Mouse (Mus musculus) midbrain, embryonic 11.5 days (tissue): ENCODE results near the gene Stx12. TPM values are rescaled to one million over a fixed set of nuclear protein-coding genes. Genes with fewer than 3 reads are reported as not detected.
A peak's percentile ranks its signal among the peaks of the same experiment; 100 is the strongest.

ENCODE experiments used
- ATAC-seq: fragments of 200-750 bp; cut with Nextera tagmentation; 2 replicates; pipeline ENCODE4 v1.8.0; 2017; ENCODE audit warnings: moderate TSS enrichment, moderate library complexity; ENCODE audit not compliant: low FRiP score
- DNase-seq: peaks from one replicate; pipeline ENCODE4 v3.0.0; 2015; ENCODE audit warnings: low spot score; ENCODE audit errors: missing footprints
- H3K27ac ChIP-seq: fragments of 300-500 bp; sonication (generic); 2 replicates; pipeline ENCODE4 v1.5.1; 2014; ENCODE audit warnings: low read depth, low read length
- H3K27me3 ChIP-seq: fragments of 300-500 bp; sonication (generic); 2 replicates; pipeline ENCODE4 v1.6.1; 2014; ENCODE audit warnings: mild to moderate bottlenecking, low read length, moderate library complexity, mixed read lengths; ENCODE audit not compliant: control insufficient read depth, insufficient read depth
- H3K36me3 ChIP-seq: fragments of 300-500 bp; sonication (generic); 2 replicates; pipeline ENCODE4 v1.6.1; 2014; ENCODE audit warnings: mild to moderate bottlenecking, low read length, moderate library complexity, mixed read lengths; ENCODE audit not compliant: control insufficient read depth, insufficient read depth
- H3K4me1 ChIP-seq: fragments of 300-500 bp; sonication (generic); 2 replicates; pipeline ENCODE4 v1.6.1; 2014; ENCODE audit warnings: low read length; ENCODE audit not compliant: control insufficient read depth, insufficient read depth
- H3K4me2 ChIP-seq: fragments of 300-500 bp; sonication (generic); 2 replicates; pipeline ENCODE4 v1.6.1; 2014; ENCODE audit warnings: mild to moderate bottlenecking, moderate library complexity
- H3K4me3 ChIP-seq: fragments of 300-500 bp; sonication (generic); 2 replicates; pipeline ENCODE4 v1.5.1; 2014; ENCODE audit warnings: low read depth, low read length
- H3K9ac ChIP-seq: fragments of 300-500 bp; sonication (generic); 2 replicates; pipeline ENCODE4 v1.6.1; 2014; ENCODE audit warnings: low read length
- H3K9me3 ChIP-seq: fragments of 300-500 bp; sonication (generic); 2 replicates; pipeline ENCODE4 v1.6.1; 2016; ENCODE audit warnings: low read length; ENCODE audit not compliant: control insufficient read depth
- WGBS: fragments of 180-500 bp; shearing (Covaris S2); extraction: QIAGEN DNeasy Blood & Tissue Kit; methylation state at CpG from one replicate; pipeline ENCODE4 v1.1.7; 2014; 5-methylcytosine and 5-hydroxymethylcytosine counted together
- polyA plus RNA-seq: library from polyadenylated mRNA; unstranded; fragments of >200 nt; fragmentation: Nextera tagmentation; extraction: Ambion mirVana; gene quantifications from 2 replicates; pipeline ENCODE4 v1.2.1, GENCODE M21; 2014

Gene Stx12
- polyA plus RNA-seq, 1 experiment from 2014 or later, result 96.4 TPM

DNA sequence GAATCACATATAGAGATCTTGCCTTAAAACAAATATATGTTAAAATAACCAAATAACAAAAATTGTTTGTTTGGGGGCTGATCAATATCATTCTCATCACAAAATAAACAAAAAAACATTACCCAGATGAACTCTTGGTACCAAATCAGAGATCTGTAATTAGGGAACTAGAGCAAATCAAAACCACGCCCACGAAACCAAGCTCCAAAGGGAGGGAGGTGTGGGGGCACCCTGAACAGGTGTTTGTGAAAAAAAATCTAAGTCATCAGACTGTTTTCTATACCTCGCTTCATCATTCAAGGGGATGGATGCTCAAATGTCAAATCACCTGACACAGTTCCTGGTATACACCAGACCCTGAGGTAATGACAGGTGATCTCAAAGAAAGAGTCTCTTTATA, 42.8 kb downstream of the Stx12 start:
- H3K36me3 ChIP-seq, result peaks cover 13% of the 10 kb centered on the region
- H3K4me3 ChIP-seq, result peak overlapping the region; percentile 92
- peak overlapping the region; percentile 72 for H3K4me2 ChIP-seq
- H3K9me3 ChIP-seq, result no peaks in the 10 kb centered on the region
- no peak for DNase-seq
- H3K27ac ChIP-seq, result no peak overlapping the region
- ATAC-seq, result no peak
- H3K9ac ChIP-seq, result peak overlapping the region; percentile 96
- WGBS, result 86% methylated on average over 3 of the region's 3 CpGs
- peaks cover 7% of the 10 kb centered on the region; the same call in 1 of the 2 replicates for H3K4me1 ChIP-seq
- H3K27me3 ChIP-seq, result no peaks in the 10 kb centered on the region

GRCm38 (mm10) chr4:132823614-132824366, 60.5 kb downstream of the Stx12 start:
- WGBS, result 77% methylated on average over 8 of the region's 8 CpGs
- Histone ChIP-seq H3K36me3 (peaks cover 18% of the 10 kb centered on the region), H3K9ac (no peak overlapping the region), H3K9me3 (peaks cover 4% of the 10 kb centered on the region; the same call in 1 of the 2 replicates), H3K4me2 (no peak overlapping the region), H3K27ac (no peak overlapping the region), H3K4me1 (no peaks in the 10 kb centered on the region), H3K27me3 (no peaks in the 10 kb centered on the region), H3K4me3 (no peak overlapping the region)
- DNase-seq (peak; percentile 92), ATAC-seq (no peak)

DNA sequence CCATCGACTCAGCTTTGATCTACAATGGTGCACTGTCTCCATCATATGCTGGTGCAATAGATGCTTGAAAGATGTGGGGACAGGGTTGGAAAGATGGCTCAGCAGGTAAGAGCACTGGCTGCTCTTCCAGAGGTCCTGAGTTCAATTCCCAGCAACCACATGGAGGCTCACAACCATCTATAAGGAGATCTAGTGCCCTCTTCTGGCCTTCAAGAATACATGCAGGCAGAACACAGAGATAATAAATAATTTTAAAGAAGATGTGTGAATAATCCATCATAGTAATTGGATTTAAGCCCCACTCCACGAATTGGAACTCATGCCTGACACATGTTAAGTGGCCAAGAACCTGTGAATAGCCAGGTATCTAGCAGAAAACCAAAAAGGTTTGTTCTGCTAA, 65.9 kb downstream of the Stx12 start:
- WGBS, result 50% methylated on average over 2 of the region's 2 CpGs
- no peak overlapping the region for H3K4me2 ChIP-seq
- no peak overlapping the region for H3K9ac ChIP-seq
- no peak for ATAC-seq
- no peaks in the 10 kb centered on the region for H3K36me3 ChIP-seq
- no peak for DNase-seq
- H3K27ac ChIP-seq, result no peak overlapping the region
- H3K4me1 ChIP-seq, result no peaks in the 10 kb centered on the region
- H3K4me3 ChIP-seq, result no peak overlapping the region
- peaks cover 4% of the 10 kb centered on the region; the same call in 1 of the 2 replicates for H3K9me3 ChIP-seq
- no peaks in the 10 kb centered on the region for H3K27me3 ChIP-seq

- Histone ChIP-seq H3K27me3 (no peaks in the 10 kb centered on the region), H3K4me1 (no peaks in the 10 kb centered on the region), H3K4me3 (no peak overlapping the region), H3K36me3 (no peaks in the 10 kb centered on the region), H3K9ac (no peak overlapping the region), H3K4me2 (no peak overlapping the region), H3K27ac (no peak overlapping the region), H3K9me3 (peaks cover 4% of the 10 kb centered on the region; the same call in 1 of the 2 replicates)
- 83% methylated on average over 2 of the region's 2 CpGs for WGBS
- no peak for DNase-seq
- ATAC-seq, result no peak
Measured at GRCm38 (mm10) chr4:132816855-132817254, 67.5 kb downstream of the Stx12 start.

DNA sequence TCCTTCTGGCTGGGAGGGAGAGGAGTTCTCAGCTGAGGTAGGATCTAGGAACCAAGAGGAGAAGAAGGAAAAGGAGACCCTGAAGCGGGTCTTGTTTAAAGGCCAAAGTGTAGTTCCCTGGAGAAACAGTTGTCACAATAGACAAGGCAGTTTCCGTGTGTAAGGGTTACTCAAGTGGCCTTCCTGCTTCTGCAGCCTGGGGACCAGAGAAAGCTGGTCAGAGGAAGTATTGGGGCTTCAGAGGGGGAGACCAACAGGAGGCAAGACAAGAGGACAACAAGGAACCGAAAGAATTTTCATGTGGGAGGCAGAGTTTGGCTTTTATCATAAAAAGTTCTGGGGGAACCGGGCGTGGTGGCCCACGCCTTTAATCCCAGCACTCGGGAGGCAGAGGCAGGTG, 67.9 kb downstream of the Stx12 start:
- Histone ChIP-seq H3K27me3 (no peaks in the 10 kb centered on the region), H3K4me3 (no peak overlapping the region), H3K27ac (no peak overlapping the region), H3K36me3 (no peaks in the 10 kb centered on the region), H3K4me2 (no peak overlapping the region), H3K9me3 (peaks cover 4% of the 10 kb centered on the region; the same call in 1 of the 2 replicates), H3K4me1 (no peaks in the 10 kb centered on the region), H3K9ac (no peak overlapping the region)
- no peak for DNase-seq
- no peak for ATAC-seq
- WGBS, result 86% methylated on average over 7 of the region's 7 CpGs

- Histone ChIP-seq H3K36me3 (no peaks in the 10 kb centered on the region), H3K9ac (no peak overlapping the region), H3K4me3 (no peak overlapping the region), H3K27ac (no peak overlapping the region), H3K9me3 (peaks cover 4% of the 10 kb centered on the region; the same call in 1 of the 2 replicates), H3K4me1 (no peaks in the 10 kb centered on the region), H3K27me3 (no peaks in the 10 kb centered on the region), H3K4me2 (no peak overlapping the region)
- DNase-seq (no peak), ATAC-seq (no peak)
- 89% methylated on average over 5 of the region's 5 CpGs for WGBS
Measured at GRCm38 (mm10) chr4:132809621-132810020, 74.7 kb downstream of the Stx12 start.

- ATAC-seq (no peak), DNase-seq (no peak)
- no peak overlapping the region for H3K4me3 ChIP-seq
- H3K9me3 ChIP-seq, result peaks cover 4% of the 10 kb centered on the region; the same call in 1 of the 2 replicates
- H3K36me3 ChIP-seq, result no peaks in the 10 kb centered on the region
- H3K9ac ChIP-seq, result no peak overlapping the region
- H3K27me3 ChIP-seq, result no peaks in the 10 kb centered on the region
- H3K4me1 ChIP-seq, result no peaks in the 10 kb centered on the region
- no peak overlapping the region for H3K27ac ChIP-seq
- H3K4me2 ChIP-seq, result no peak overlapping the region
- 75% methylated on average over 5 of the region's 5 CpGs for WGBS
Measured at GRCm38 (mm10) chr4:132807771-132808641, 76.3 kb downstream of the Stx12 start.

DNA sequence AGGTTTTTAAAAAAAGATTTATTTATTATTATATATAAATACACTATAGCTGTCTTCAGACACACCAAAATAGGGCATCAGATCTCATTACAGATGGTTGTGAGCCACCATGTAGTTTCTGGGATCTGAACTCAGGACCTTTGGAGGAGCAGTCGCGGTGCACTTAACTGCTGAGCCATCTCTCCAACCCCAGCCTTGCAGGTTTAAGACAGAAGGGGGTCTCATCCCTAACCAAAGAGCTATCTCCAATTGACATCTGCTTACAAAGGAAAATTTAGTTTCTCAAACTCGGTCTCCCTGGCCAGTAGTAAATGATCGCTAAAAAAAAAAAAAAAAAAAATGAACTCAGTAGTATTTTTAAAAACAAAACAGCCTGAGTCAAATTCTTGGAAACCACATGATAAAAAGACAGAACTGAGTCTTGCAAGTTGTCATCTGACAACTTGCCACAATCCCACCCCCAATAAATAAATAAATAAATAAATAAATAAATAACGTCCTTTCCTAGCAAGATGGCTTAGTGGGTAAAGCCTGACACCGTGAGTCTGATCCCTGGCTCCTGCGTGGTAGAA, 77.6 kb downstream of the Stx12 start:
- ATAC-seq (no peak), DNase-seq (no peak)
- H3K36me3 ChIP-seq, result no peaks in the 10 kb centered on the region
- no peaks in the 10 kb centered on the region for H3K4me1 ChIP-seq
- H3K9me3 ChIP-seq, result peaks cover 4% of the 10 kb centered on the region; the same call in 1 of the 2 replicates
- no peaks in the 10 kb centered on the region for H3K27me3 ChIP-seq
- WGBS, result 86% methylated on average over 7 of the region's 7 CpGs
- no peak overlapping the region for H3K27ac ChIP-seq
- H3K4me3 ChIP-seq, result no peak overlapping the region
- H3K9ac ChIP-seq, result no peak overlapping the region
- no peak overlapping the region for H3K4me2 ChIP-seq
